Mouse (Mus musculus): ENCODE measurements at regions not wholly inside any gene's neighbourhood (a gene's known extent, or its start where the extent isn't known, plus 50 kb on each side); places are given as distances from the start of the nearest gene placed in this dataset.

- TF ChIP-seq GATA1 (IDR thresholded peaks at IDR 0.05; ENCODE audit: low read depth, low read length) (no peak), ETS1 (IDR thresholded peaks at IDR 0.05; ENCODE audit: low read depth, low read length) (no peak), MXI1 (IDR thresholded peaks at IDR 0.05; ENCODE audit: low read depth, low read length) (no peak), CTCF (IDR thresholded peaks at IDR 0.05 in 2 of 3, conservative IDR thresholded peaks at IDR 0.05 in 1 of 3; ENCODE audit: control insufficient read depth in 1 of 3, insufficient read depth in 1 of 3, low read depth in 2 of 3, low read length in 3 of 3, poor library complexity in 1 of 3, severe bottlenecking in 1 of 3) (no peak)
These were observed 183.6 kb upstream of the L3mbtl3 start for GRCm38 (mm10) chr10:26559323-26559722.

Measured in MEL (cell line).